Comparison of ENCODE assay signal across 8 mouse cellular contexts in the genomic region with DNA sequence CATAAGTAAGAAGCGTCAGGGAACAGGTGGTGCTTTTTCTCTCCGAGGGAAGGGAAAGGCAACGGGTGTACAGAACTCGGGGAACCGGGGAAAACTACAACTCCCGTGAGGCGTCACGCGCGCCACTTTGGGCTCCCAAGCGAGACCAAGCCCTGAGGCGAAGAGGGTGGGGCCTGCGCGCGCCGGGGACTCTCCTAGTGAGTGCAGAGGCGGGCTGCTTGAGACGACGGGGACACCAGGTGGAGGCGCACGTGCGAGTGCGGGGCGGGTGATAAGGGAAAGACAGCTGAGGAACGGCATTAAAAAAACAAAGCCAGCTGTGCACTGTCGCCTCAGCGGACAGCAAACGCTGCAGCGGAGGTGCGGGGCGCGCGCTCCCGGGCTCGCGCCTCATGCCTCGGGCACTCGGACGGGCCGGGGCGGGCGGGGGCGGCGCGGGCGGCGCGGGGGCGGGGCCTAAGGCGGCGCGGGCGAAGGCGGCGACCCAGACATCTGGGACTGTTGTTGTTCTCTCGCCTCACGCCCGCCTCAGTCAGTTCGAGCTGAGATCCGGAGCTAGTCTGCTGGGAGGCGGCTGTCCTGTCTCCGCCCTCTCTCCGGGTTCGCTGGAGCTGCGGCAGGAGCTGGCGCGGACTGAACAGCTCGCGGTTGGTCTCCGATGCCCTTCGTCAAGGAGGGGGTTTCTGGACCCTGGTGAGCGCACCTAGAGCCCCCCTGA. TPM values are rescaled to one million over a fixed set of nuclear protein-coding genes. Genes with fewer than 3 reads are reported as not detected.
DNase-seq lines count a peak whose midpoint lies in the region; ATAC-seq lines count a peak whose summit lies in the region.

A gene (plus strand): TSS at position 237 of the 718 bp plus-strand sequence.

- peak within 1 kb of the TSS; percentile 80 for H3K4me2 ChIP-seq in hindbrain, embryonic 16.5 days (ENCODE audit: low read length)

- peak within 1 kb of the TSS; percentile 78 for H3K9ac ChIP-seq in hindbrain, embryonic 16.5 days (ENCODE audit: low read depth, low read length)

- no peaks in the 10 kb centered on the region for H3K27me3 ChIP-seq in hindbrain, embryonic 16.5 days (replicated peaks; ENCODE audit: control insufficient read depth, insufficient read depth, low read length)

- ATAC-seq in hindbrain, embryonic 16.5 days: peak; percentile 97

- under 1% methylated on average over 45 of the region's 72 CpGs for WGBS in hindbrain, embryonic 16.5 days
- under 1% methylated on average over 71 of the region's 72 CpGs for WGBS in macrophage (ENCODE audit: missing documents)

- no peaks in the 10 kb centered on the region; the same call in 1 of the 2 replicates for H3K79me2 ChIP-seq in macrophage (ENCODE audit: inconsistent target)

- H3K36me3 ChIP-seq in hindbrain, embryonic 16.5 days (ENCODE audit: control insufficient read depth, insufficient read depth, low read length): no peaks in the 10 kb centered on the region
- H3K36me3 ChIP-seq in macrophage (ENCODE audit: inconsistent target): no peaks in the 10 kb centered on the region

- peak; percentile 90 for DNase-seq in WW6 (ENCODE audit: low read depth, low spot score)
- peak; percentile 89 to 94 for DNase-seq in cerebellum, postnatal 4 days (ENCODE audit: low spot score in 2 of 2)
- peak; percentile 97 for DNase-seq in gastrocnemius, adult 18-20 months (ENCODE audit: low spot score)
- DNase-seq in left cerebral cortex, adult 18-20 months (ENCODE audit: low spot score in 2 of 2): peak; percentile 97 to 98
- DNase-seq in right cerebral cortex, adult 18-20 months: peak; percentile 98
- peak; percentile 86 for DNase-seq in urinary bladder, postnatal 10 days (ENCODE audit: low spot score)

- no peaks in the 10 kb centered on the region for H3K9me3 ChIP-seq in hindbrain, embryonic 16.5 days (ENCODE audit: control insufficient read depth, low read length)

- peak within 1 kb of the TSS; percentile 93 for H3K4me3 ChIP-seq in hindbrain, embryonic 16.5 days (ENCODE audit: low read length)
- H3K4me3 ChIP-seq in macrophage (ENCODE audit: inconsistent target): peak within 1 kb of the TSS; percentile 87

- H3K27ac ChIP-seq in hindbrain, embryonic 16.5 days (ENCODE audit: low read depth, low read length): peak within 1 kb of the TSS; percentile 86
- peak within 1 kb of the TSS; percentile 51 for H3K27ac ChIP-seq in macrophage

- no peaks in the 10 kb centered on the region; the same call in 1 of the 2 replicates for H3K4me1 ChIP-seq in hindbrain, embryonic 16.5 days (ENCODE audit: control insufficient read depth, insufficient read depth, low read depth, low read length)

RNA-seq across cellular contexts. Expression of the gene that starts here (rescaled TPM):
- total RNA-seq in gastrocnemius, adult 18-20 months (2021): 10 to 100 TPM; 18.1 to 19.3 TPM
- 29.2 and 33.7 TPM in 2 replicates for polyA plus RNA-seq in hindbrain, embryonic 16.5 days (2015; fragmentation: Nextera tagmentation; extraction: Ambion mirVana)
- 100 to 1,000 TPM; 250 to 271 TPM for total RNA-seq in left cerebral cortex, adult 18-20 months (2021)
- total RNA-seq in macrophage (2018; cell fraction: chromatin; rRNA removed): 10 to 100 TPM in 6 of 26 experiments, 1 to 10 TPM in 20; 2.5 to 12.6 (median 6.8) TPM
- 10 to 100 TPM in 10 of 26 experiments, 1 to 10 TPM in 16; 2.9 to 13.0 (median 5.8) TPM for total RNA-seq in macrophage (2018; cell fraction: cytosol; rRNA removed)
- 10 to 100 TPM in 8 of 26 experiments, 1 to 10 TPM in 18; 2.1 to 37.1 (median 7.7) TPM for total RNA-seq in macrophage (2018; cell fraction: nucleus; rRNA removed)
- 6.2 to 23.9 TPM (median 7.7 TPM) in 3 replicates for polyA plus RNA-seq in macrophage (2018)

Comparison
In these comparisons a context has a peak if more than half of its experiments do, and no peak if none do; other contexts are left out.
1. Peak in every context shown above with its lines: DNase-seq, ATAC-seq, H3K4me3 ChIP-seq and H3K27ac ChIP-seq.
2. RNA of the gene that starts here (total RNA-seq): 250 to 271 TPM in left cerebral cortex, adult 18-20 months; 18.1 to 19.3 TPM in gastrocnemius, adult 18-20 months; every median in the first group is over 10 times any median in the second.